Mouse (Mus musculus) heart, embryonic 14.5 days (tissue): ENCODE results near the gene Id3. TPM values are rescaled to one million over a fixed set of nuclear protein-coding genes. Genes with fewer than 3 reads are reported as not detected.

ENCODE experiments used
- ATAC-seq: fragments of 200-750 bp; cut with Nextera tagmentation; 2 replicates; pipeline ENCODE4 v1.8.0; 2017; ENCODE audit warnings: low read depth, moderate TSS enrichment; ENCODE audit not compliant: insufficient number of reproducible peaks, insufficient read depth, low FRiP score
- H3K27ac ChIP-seq, 2 experiments: fragments of 200-500 bp in 1 of 2; fragments of 300-500 bp in 1 of 2; sonication (generic) in 1 of 2; replicated peaks in 1 of 2; 2 replicates each; pipeline ENCODE4 v1.5.1; 2012 to 2014; ENCODE audit warnings: low read depth in 2 of 2, low read length in 2 of 2, control low read depth in 1 of 2, mild to moderate bottlenecking in 1 of 2, mixed read lengths in 1 of 2; ENCODE audit not compliant: control insufficient read depth in 1 of 2, insufficient read depth in 1 of 2
- H3K27me3 ChIP-seq: fragments of 300-500 bp; sonication (generic); 2 replicates; pipeline ENCODE4 v1.6.1; 2014; ENCODE audit warnings: mild to moderate bottlenecking, low read length, control low read depth; ENCODE audit not compliant: control insufficient read depth, insufficient read depth
- H3K36me3 ChIP-seq: fragments of 300-500 bp; sonication (generic); 2 replicates; pipeline ENCODE4 v1.6.1; 2014; ENCODE audit warnings: mild to moderate bottlenecking, control low read depth, low read length, mixed read lengths; ENCODE audit not compliant: control insufficient read depth, insufficient read depth
- H3K4me1 ChIP-seq, 2 experiments: fragments of 200-500 bp in 1 of 2; fragments of 300-500 bp in 1 of 2; sonication (generic) in 1 of 2; 2 replicates each; pipeline ENCODE4 v1.6.1; 2012 to 2014; ENCODE audit warnings: low read length in 2 of 2, control low read depth in 1 of 2, mixed read lengths in 1 of 2; ENCODE audit not compliant: control insufficient read depth in 2 of 2, insufficient read depth in 2 of 2
- H3K4me2 ChIP-seq: fragments of 300-500 bp; sonication (generic); 2 replicates; pipeline ENCODE4 v1.6.1; 2014; ENCODE audit warnings: mild to moderate bottlenecking, low read length
- H3K4me3 ChIP-seq, 2 experiments: fragments of 200-500 bp in 1 of 2; fragments of 300-500 bp in 1 of 2; sonication (generic) in 1 of 2; 2 replicates each; pipeline ENCODE4 v1.5.1; 2012 to 2014; ENCODE audit warnings: low read length in 2 of 2, mild to moderate bottlenecking in 2 of 2, control low read depth in 1 of 2, low read depth in 1 of 2, moderate library complexity in 1 of 2; ENCODE audit not compliant: control insufficient read depth in 1 of 2, insufficient read depth in 1 of 2
- H3K9ac ChIP-seq: fragments of 300-500 bp; sonication (generic); 2 replicates; pipeline ENCODE4 v1.6.1; 2014; ENCODE audit warnings: mild to moderate bottlenecking, low read length
- H3K9me3 ChIP-seq: fragments of 300-500 bp; sonication (generic); 2 replicates; pipeline ENCODE4 v1.6.1; 2016; ENCODE audit warnings: low read length, control low read depth; ENCODE audit not compliant: control insufficient read depth
- WGBS: fragments of 180-500 bp; shearing (Covaris S2); extraction: QIAGEN DNeasy Blood & Tissue Kit; methylation state at CpG from one replicate; pipeline ENCODE4 v1.1.7; 2014; 5-methylcytosine and 5-hydroxymethylcytosine counted together
- polyA plus RNA-seq: library from polyadenylated mRNA; unstranded; fragments of >200 nt; fragmentation: Nextera tagmentation; extraction: Ambion mirVana; gene quantifications from 2 replicates; pipeline ENCODE4 v1.2.1, GENCODE M21; 2014

Id3 gene
- polyA plus RNA-seq, 1 experiment from 2014 or later = 296 TPM

GRCm38 (mm10) chr4:136170401-136170800 lies 27.1 kb downstream of the Id3 start:
- H3K4me1 ChIP-seq = peaks cover 12 to 20% of the 10 kb centered on the region in 2 experiments; a peak in 3 of 4 replicates
- no peak overlapping the region for H3K9ac ChIP-seq
- ATAC-seq = no peak
- H3K4me3 ChIP-seq = no peak overlapping the region
- no peaks in the 10 kb centered on the region for H3K9me3 ChIP-seq
- no peaks in the 10 kb centered on the region for H3K36me3 ChIP-seq
- no peak overlapping the region for H3K27ac ChIP-seq
- 82% methylated on average over 4 of the region's 4 CpGs for WGBS
- H3K4me2 ChIP-seq = no peak overlapping the region
- no peaks in the 10 kb centered on the region for H3K27me3 ChIP-seq

GRCm38 (mm10) chr4:136171455-136171854 lies 28.2 kb downstream of the Id3 start:
- Histone ChIP-seq H3K36me3 (no peaks in the 10 kb centered on the region), H3K4me3 (peak overlapping the region in 1 of 2 experiments; percentile 70; a peak in 3 of 4 replicates), H3K9me3 (no peaks in the 10 kb centered on the region), H3K27ac (no peak overlapping the region), H3K4me2 (peak overlapping the region; percentile 98), H3K4me1 (peaks cover 12 to 29% of the 10 kb centered on the region in 2 experiments; a peak in 3 of 4 replicates), H3K9ac (peak overlapping the region; percentile 73), H3K27me3 (no peaks in the 10 kb centered on the region)
- WGBS = 22% methylated on average over 12 of the region's 12 CpGs
- ATAC-seq = no peak

- WGBS = under 1% methylated on average over 35 of the region's 35 CpGs
Observed at GRCm38 (mm10) chr4:136172011-136172541, 28.8 kb downstream of the Id3 start, which contains the start of gene E2f2. E2f2 (plus strand) TSS chr4:136172394.

GRCm38 (mm10) chr4:136172542-136173209 lies 29.4 kb downstream of the Id3 start:
- H3K4me1 ChIP-seq = peaks cover 20 to 41% of the 10 kb centered on the region in 2 experiments
- no peaks in the 10 kb centered on the region for H3K36me3 ChIP-seq
- H3K4me2 ChIP-seq = peak overlapping the region; percentile 98
- H3K4me3 ChIP-seq = peak overlapping the region; percentile 62 to 70
- WGBS = 0% methylated on average over 59 of the region's 67 CpGs
- no peaks in the 10 kb centered on the region for H3K27me3 ChIP-seq
- peak overlapping the region; percentile 80 for H3K9ac ChIP-seq
- no peaks in the 10 kb centered on the region for H3K9me3 ChIP-seq
- peak overlapping the region; percentile 36 to 48 for H3K27ac ChIP-seq
- peak; percentile 37; the same call in 1 of the 2 replicates for ATAC-seq

More at GRCm38 (mm10) chr4:136172011-136172541, 28.8 kb downstream of the Id3 start, which contains the start of gene E2f2:
- H3K27me3 ChIP-seq = no peaks in the 10 kb centered on the region
- peak within 1 kb of the TSS; percentile 36 to 48 for H3K27ac ChIP-seq
- H3K4me3 ChIP-seq = peak within 1 kb of the TSS; percentile 62 to 70
- no peaks in the 10 kb centered on the region for H3K9me3 ChIP-seq
- H3K36me3 ChIP-seq = no peaks in the 10 kb centered on the region
- peaks cover 14 to 35% of the 10 kb centered on the region in 2 experiments; a peak in 3 of 4 replicates for H3K4me1 ChIP-seq
- H3K9ac ChIP-seq = peak within 1 kb of the TSS; percentile 80
- peak within 1 kb of the TSS; percentile 98 for H3K4me2 ChIP-seq
- ATAC-seq = 0 out of 2 replicates have a peak, but pooled peaks have one; percentile 43

GRCm38 (mm10) chr4:136173210-136173715 lies 30.0 kb downstream of the Id3 start:
- ATAC-seq = no peak
- Histone ChIP-seq H3K36me3 (no peaks in the 10 kb centered on the region), H3K4me1 (peaks cover 26 to 47% of the 10 kb centered on the region in 2 experiments), H3K4me2 (peak overlapping the region; percentile 98), H3K4me3 (peak overlapping the region; percentile 62 to 70), H3K9me3 (no peaks in the 10 kb centered on the region), H3K9ac (peak overlapping the region; percentile 80), H3K27me3 (no peaks in the 10 kb centered on the region), H3K27ac (peak overlapping the region; percentile 14 to 48; a peak in 3 of 4 replicates)
- 8% methylated on average over 14 of the region's 14 CpGs for WGBS

GRCm38 (mm10) chr4:136174216-136175193 lies 31.2 kb downstream of the Id3 start:
- peaks cover 29 to 48% of the 10 kb centered on the region in 2 experiments for H3K4me1 ChIP-seq
- H3K36me3 ChIP-seq = no peaks in the 10 kb centered on the region
- no peak for ATAC-seq
- H3K9me3 ChIP-seq = no peaks in the 10 kb centered on the region
- WGBS = 76% methylated on average over 13 of the region's 13 CpGs
- H3K9ac ChIP-seq = no peak overlapping the region; the same call in 1 of the 2 replicates
- H3K4me2 ChIP-seq = peak overlapping the region; percentile 98
- H3K4me3 ChIP-seq = peak overlapping the region in 1 of 2 experiments; percentile 70; a peak in 1 of 4 replicates
- no peak overlapping the region; a peak in 1 of 4 replicates for H3K27ac ChIP-seq
- H3K27me3 ChIP-seq = no peaks in the 10 kb centered on the region
